Mouse (Mus musculus) liver, embryonic 14.5 days (tissue): ENCODE measurements around the gene Anp32a. TPM values are rescaled to one million over a fixed set of nuclear protein-coding genes. Genes with fewer than 3 reads are reported as not detected.

ENCODE experiments used
- ATAC-seq: fragments of 200-750 bp; cut with Nextera tagmentation; 2 replicates; pipeline ENCODE4 v1.8.0; 2017; ENCODE audit warnings: moderate number of reproducible peaks, mild to moderate bottlenecking, moderate library complexity; ENCODE audit not compliant: insufficient read depth
- DNase-seq, 3 experiments: peaks; one replicate each; pipeline ENCODE4 v3.0.0-alpha.2; 2012 to 2013; ENCODE audit warnings: low read depth in 3 of 3, low spot score in 3 of 3
- H3K27ac ChIP-seq: fragments of 300-500 bp; sonication (generic); 2 replicates; pipeline ENCODE4 v1.5.1; 2014; ENCODE audit warnings: moderate library complexity, mild to moderate bottlenecking, control low read depth, inconsistent platforms
- H3K27me3 ChIP-seq: fragments of 300-500 bp; sonication (generic); 2 replicates; pipeline ENCODE4 v1.6.1; 2014; ENCODE audit warnings: mild to moderate bottlenecking, low read length, moderate library complexity; ENCODE audit not compliant: control insufficient read depth, insufficient read depth
- H3K36me3 ChIP-seq: fragments of 300-500 bp; sonication (generic); replicated peaks from 2 replicates; pipeline ENCODE4 v1.6.1; 2014; ENCODE audit warnings: low read depth; ENCODE audit not compliant: control insufficient read depth, insufficient read depth
- H3K4me1 ChIP-seq, 2 experiments: fragments of 200-500 bp in 1 of 2; fragments of 300-500 bp in 1 of 2; sonication (generic) in 1 of 2; replicated peaks; 2 replicates each; pipeline ENCODE4 v1.6.1; 2012 to 2014; ENCODE audit warnings: antibody characterized with exemption in 1 of 2, inconsistent platforms in 1 of 2, low read length in 1 of 2; ENCODE audit not compliant: control insufficient read depth in 2 of 2, insufficient read depth in 2 of 2
- H3K4me2 ChIP-seq: fragments of 300-500 bp; sonication (generic); 2 replicates; pipeline ENCODE4 v1.6.1; 2014; ENCODE audit warnings: low read depth, mild to moderate bottlenecking, control low read depth, moderate library complexity
- H3K4me3 ChIP-seq, 2 experiments: fragments of 200-500 bp in 1 of 2; fragments of 300-500 bp in 1 of 2; sonication (generic) in 1 of 2; 2 replicates each; pipeline ENCODE4 v1.5.1; 2012 to 2014; ENCODE audit warnings: low read depth in 2 of 2, low read length in 2 of 2, mild to moderate bottlenecking in 2 of 2, control low read depth in 1 of 2, inconsistent platforms in 1 of 2, moderate library complexity in 1 of 2; ENCODE audit not compliant: insufficient read depth in 1 of 2
- H3K9ac ChIP-seq: fragments of 300-500 bp; sonication (generic); replicated peaks from 2 replicates; pipeline ENCODE4 v1.6.1; 2014; ENCODE audit warnings: mild to moderate bottlenecking, control low read depth, moderate library complexity
- H3K9me3 ChIP-seq: fragments of 300-500 bp; sonication (generic); 2 replicates; pipeline ENCODE4 v1.6.1; 2016; ENCODE audit warnings: low read length, mixed read lengths; ENCODE audit not compliant: control insufficient read depth
- CTCF ChIP-seq: IDR thresholded peaks from 2 replicates; pipeline ENCODE4 v1.5.1; 2016; ENCODE audit warnings: antibody characterized with exemption, low read depth, control low read depth
- EP300 ChIP-seq: IDR thresholded peaks from 2 replicates; pipeline ENCODE4 v1.6.1; 2016; ENCODE audit warnings: antibody characterized with exemption, low read depth
- WGBS: fragments of 180-500 bp; shearing (Covaris S2); extraction: QIAGEN DNeasy Blood & Tissue Kit; methylation state at CpG from one replicate; pipeline ENCODE4 v1.1.7; 2014; ENCODE audit not compliant: insufficient replicate concordance; 5-methylcytosine and 5-hydroxymethylcytosine counted together
- polyA plus RNA-seq, 2 experiments: library from polyadenylated mRNA; depleted of rRNA in 1 of 2; stranded (reverse) in 1 of 2; unstranded in 1 of 2; fragments of >200 nt; fragmentation: Nextera tagmentation in 1 of 2; extraction: Ambion mirVana in 1 of 2; gene quantifications; 2 replicates each; pipeline versions ENCODE4 v1.2.1 to v1.2.3; 2012 to 2014

The Anp32a gene
- polyA plus RNA-seq, 2 experiments: 54.7 to 240 TPM

DNA sequence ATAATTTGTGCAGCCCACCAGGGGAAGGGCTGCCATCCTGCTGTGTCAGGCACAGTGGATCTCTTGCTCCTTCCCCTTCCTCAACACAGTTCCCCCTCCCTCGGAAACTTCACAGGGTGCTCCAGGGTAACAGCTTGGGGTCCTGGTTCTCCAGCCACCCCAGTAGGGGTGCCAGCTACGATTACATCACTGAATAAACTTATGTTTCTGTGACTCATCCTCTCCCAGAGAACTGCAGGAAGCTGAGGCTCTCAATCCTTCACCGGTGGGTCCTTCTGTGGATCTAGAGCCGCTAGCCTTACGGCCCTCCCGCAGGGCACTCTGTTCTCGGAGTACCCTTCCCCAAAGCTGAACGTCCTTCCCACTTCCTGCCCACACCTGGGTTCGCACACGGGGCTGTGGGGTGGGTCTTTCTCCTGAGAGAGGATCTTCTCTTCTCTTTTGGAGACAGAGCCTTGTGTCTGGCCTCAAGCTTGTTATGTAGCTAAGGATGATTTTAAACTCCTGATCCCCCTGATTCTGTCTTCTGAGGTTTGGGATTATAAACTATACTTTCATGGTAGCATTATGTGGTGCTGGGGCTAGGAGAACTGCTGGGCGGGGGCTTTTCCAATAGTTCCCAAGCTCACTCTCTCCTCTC is 59.6 kb downstream of the Anp32a start:
- WGBS: 35% methylated on average over 11 of the region's 11 CpGs
- DNase-seq: no peak
- H3K4me2 ChIP-seq: no peak overlapping the region
- H3K9me3 ChIP-seq: no peaks in the 10 kb centered on the region
- no peaks in the 10 kb centered on the region for H3K27me3 ChIP-seq
- no peaks in the 10 kb centered on the region for H3K36me3 ChIP-seq
- TF ChIP-seq EP300: no peak
- no peak for TF ChIP-seq CTCF
- no peaks in the 10 kb centered on the region; a peak in 1 of 4 replicates for H3K4me1 ChIP-seq
- no peak overlapping the region for H3K4me3 ChIP-seq
- no peak for ATAC-seq
- H3K27ac ChIP-seq: no peak overlapping the region
- H3K9ac ChIP-seq: no peak overlapping the region

DNA sequence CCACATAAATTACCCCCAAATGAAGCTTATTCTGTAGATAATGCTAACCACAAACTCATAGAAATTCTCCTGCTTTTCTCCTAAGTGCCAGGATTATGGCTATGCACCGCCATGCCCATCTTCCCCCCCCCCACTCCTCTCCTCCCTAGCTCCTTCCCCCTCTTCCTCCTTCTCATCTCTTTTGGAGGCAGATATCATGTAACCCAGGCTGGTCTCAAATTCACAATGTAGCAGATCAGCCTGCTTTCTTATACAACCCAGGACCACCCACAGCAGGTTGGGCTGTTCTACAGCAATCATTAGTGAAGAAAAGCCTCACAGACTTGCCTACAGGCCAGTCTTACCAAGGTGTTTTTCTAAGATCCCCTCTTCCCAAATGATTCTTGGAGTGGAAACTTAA is 60.5 kb downstream of the Anp32a start:
- Histone ChIP-seq H3K27ac (no peak overlapping the region), H3K9ac (no peak overlapping the region), H3K4me1 (peaks cover 0 to 4% of the 10 kb centered on the region in 2 experiments; a peak in 3 of 4 replicates), H3K4me2 (no peak overlapping the region), H3K36me3 (no peaks in the 10 kb centered on the region), H3K27me3 (no peaks in the 10 kb centered on the region), H3K4me3 (no peak overlapping the region), H3K9me3 (no peaks in the 10 kb centered on the region)
- WGBS: 55% methylated on average over 1 of the region's 1 CpGs
- no peak for ATAC-seq
- no peak for DNase-seq
- TF ChIP-seq EP300 (no peak), CTCF (no peak)

DNA sequence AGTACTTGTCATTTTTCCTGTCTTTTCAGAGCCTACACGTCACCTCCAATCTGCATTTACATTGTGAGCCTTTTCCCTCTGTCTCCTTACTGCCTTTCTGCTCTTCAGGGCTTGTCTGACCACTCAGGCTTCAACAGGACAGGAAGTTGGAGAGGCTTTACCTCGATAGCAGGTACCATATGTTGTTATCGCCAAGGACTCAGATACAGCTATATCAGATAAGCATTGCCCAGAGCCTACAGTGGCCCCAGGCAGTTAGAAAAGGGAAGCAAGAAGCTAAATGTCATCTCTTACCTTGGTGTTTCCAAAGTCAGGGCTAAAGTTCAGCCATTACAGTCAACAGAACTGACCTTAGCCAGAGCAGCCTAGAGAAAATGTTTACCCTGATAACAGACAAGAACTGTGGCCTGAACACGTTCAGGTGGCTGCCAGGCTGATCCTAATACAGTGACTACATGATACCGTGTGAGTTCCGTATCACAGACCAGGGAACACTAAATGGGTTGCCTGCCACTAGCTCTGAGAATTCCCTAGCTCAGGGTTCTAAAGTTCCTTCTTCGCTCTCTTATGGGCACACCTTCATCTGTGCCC is 65.4 kb downstream of the Anp32a start:
- no peak overlapping the region for H3K9ac ChIP-seq
- 30% methylated on average over 7 of the region's 7 CpGs for WGBS
- H3K27ac ChIP-seq: peak overlapping the region; percentile 2; the same call in 1 of the 2 replicates
- H3K27me3 ChIP-seq: no peaks in the 10 kb centered on the region
- peak; percentile 41; the same call in 1 of the 2 replicates for ATAC-seq
- TF ChIP-seq EP300 (no peak), CTCF (no peak)
- peak in 2 of 3 experiments; percentile 26 to 27 for DNase-seq
- H3K4me3 ChIP-seq: no peak overlapping the region
- peaks cover 2 to 14% of the 10 kb centered on the region in 2 experiments; a peak in 3 of 4 replicates for H3K4me1 ChIP-seq
- no peaks in the 10 kb centered on the region for H3K9me3 ChIP-seq
- no peaks in the 10 kb centered on the region for H3K36me3 ChIP-seq
- H3K4me2 ChIP-seq: no peak overlapping the region

DNA sequence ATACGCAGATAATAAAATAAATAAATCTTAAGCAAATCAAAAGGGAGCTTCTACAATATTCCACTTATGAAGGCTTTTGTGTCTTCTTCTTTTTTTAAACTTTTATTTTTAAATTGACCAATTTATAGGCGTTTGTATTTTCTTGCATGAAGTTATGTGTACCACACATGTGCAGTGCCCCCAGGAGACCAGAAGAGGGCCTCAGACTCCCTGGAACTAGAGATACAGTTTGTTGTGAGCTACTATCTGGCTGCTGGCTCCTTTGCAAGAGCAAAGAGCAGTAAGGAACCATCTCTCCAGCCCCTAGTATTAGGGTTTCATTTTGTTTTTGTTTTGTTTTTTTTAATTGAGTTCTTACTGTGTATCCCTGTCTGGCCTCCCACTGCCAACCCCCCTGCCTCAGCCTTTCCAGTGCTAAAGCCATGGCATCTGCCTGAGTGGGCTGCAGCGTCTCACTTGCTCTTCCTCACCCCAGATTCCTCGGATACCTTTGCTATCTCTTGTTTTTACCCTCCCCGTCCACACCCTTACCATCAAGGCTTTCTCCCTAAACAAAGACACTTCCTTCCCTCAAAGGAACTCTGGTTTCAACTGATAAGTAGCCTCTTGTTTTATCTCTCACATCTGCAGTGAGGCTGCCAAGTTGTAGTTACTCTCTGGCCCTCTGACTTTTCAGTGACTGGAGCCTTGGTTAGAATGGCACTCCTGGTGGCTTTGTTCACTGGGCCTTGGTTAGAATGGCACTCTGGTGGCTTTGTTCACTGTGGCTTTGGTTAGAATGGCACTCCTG is 66.5 kb downstream of the Anp32a start:
- Histone ChIP-seq H3K27ac (no peak overlapping the region), H3K9me3 (no peaks in the 10 kb centered on the region), H3K4me3 (no peak overlapping the region), H3K9ac (no peak overlapping the region), H3K4me1 (peaks cover 2 to 14% of the 10 kb centered on the region in 2 experiments; a peak in 3 of 4 replicates), H3K27me3 (no peaks in the 10 kb centered on the region), H3K36me3 (no peaks in the 10 kb centered on the region), H3K4me2 (no peak overlapping the region)
- TF ChIP-seq CTCF (peak; percentile 10; the same call in 1 of the 2 replicates), EP300 (peak; percentile 50)
- WGBS: 34% methylated on average over 5 of the region's 5 CpGs
- DNase-seq (no peak), ATAC-seq (peak; percentile 65; the same call in 1 of the 2 replicates)

DNA sequence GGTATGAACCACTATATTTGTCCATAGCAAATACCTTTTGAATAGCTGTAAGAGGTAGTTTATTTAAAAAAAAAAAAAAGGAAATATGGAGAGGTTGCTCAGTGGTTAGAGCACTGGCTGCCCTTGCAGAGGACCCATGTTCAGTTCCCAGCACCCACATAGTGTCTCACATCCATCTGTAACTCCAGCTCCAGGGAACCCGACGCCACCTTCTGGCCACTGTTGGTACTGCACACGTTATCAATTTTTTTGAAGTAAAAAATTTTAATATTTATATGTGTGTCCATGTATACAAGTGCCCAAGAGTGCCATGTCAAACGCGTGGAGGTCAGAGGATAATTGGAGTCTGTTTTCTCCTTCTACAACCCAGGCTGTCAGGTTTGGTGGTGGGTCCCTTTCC is 77.6 kb downstream of the Anp32a start:
- WGBS: 52% methylated on average over 5 of the region's 5 CpGs
- H3K9ac ChIP-seq: no peak overlapping the region
- no peaks in the 10 kb centered on the region for H3K36me3 ChIP-seq
- no peak overlapping the region for H3K27ac ChIP-seq
- H3K27me3 ChIP-seq: no peaks in the 10 kb centered on the region
- no peak for ATAC-seq
- H3K4me3 ChIP-seq: no peak overlapping the region
- TF ChIP-seq CTCF (peak; percentile 68), EP300 (no peak)
- peaks cover 0 to 14% of the 10 kb centered on the region in 2 experiments; a peak in 2 of 4 replicates for H3K4me1 ChIP-seq
- H3K9me3 ChIP-seq: no peaks in the 10 kb centered on the region
- H3K4me2 ChIP-seq: no peak overlapping the region
- DNase-seq: no peak
